Mouse (Mus musculus) intestine, embryonic 14.5 days (tissue): ENCODE measurements around the gene Gm21992. TPM values are rescaled to one million over a fixed set of nuclear protein-coding genes. Genes with fewer than 3 reads are reported as not detected.

ENCODE experiments used
- ATAC-seq: fragments of 200-750 bp; cut with Nextera tagmentation; replicated peaks from 2 replicates; pipeline ENCODE4 v1.8.0; 2017; ENCODE audit warnings: low read depth, moderate number of reproducible peaks, moderate TSS enrichment, moderate library complexity; ENCODE audit not compliant: low FRiP score, low TSS enrichment
- DNase-seq: peaks from one replicate; pipeline ENCODE4 v3.0.0-alpha.2; 2018; ENCODE audit warnings: low spot score
- H3K27ac ChIP-seq: fragments of 300-500 bp; sonication (generic); 2 replicates; pipeline ENCODE4 v1.5.1; 2014; ENCODE audit warnings: low read depth, mild to moderate bottlenecking, control low read depth
- H3K27me3 ChIP-seq: fragments of 300-500 bp; sonication (generic); replicated peaks from 2 replicates; pipeline ENCODE4 v1.6.1; 2014; ENCODE audit warnings: low read length, control low read depth; ENCODE audit not compliant: control insufficient read depth, insufficient read depth
- H3K36me3 ChIP-seq: fragments of 300-500 bp; sonication (generic); 2 replicates; pipeline ENCODE4 v1.6.1; 2014; ENCODE audit warnings: low read length, control low read depth; ENCODE audit not compliant: control insufficient read depth, insufficient read depth
- H3K4me1 ChIP-seq: fragments of 300-500 bp; sonication (generic); replicated peaks from 2 replicates; pipeline ENCODE4 v1.6.1; 2014; ENCODE audit warnings: low read length, control low read depth, mixed read lengths; ENCODE audit not compliant: control insufficient read depth, insufficient read depth
- H3K4me2 ChIP-seq: fragments of 300-500 bp; sonication (generic); 2 replicates; pipeline ENCODE4 v1.6.1; 2014; ENCODE audit warnings: low read length
- H3K4me3 ChIP-seq: fragments of 300-500 bp; sonication (generic); 2 replicates; pipeline ENCODE4 v1.5.1; 2014; ENCODE audit warnings: low read depth, low read length, control low read depth, mixed read lengths
- H3K9ac ChIP-seq: fragments of 300-500 bp; sonication (generic); 2 replicates; pipeline ENCODE4 v1.6.1; 2014; ENCODE audit warnings: mild to moderate bottlenecking, low read length
- H3K9me3 ChIP-seq: fragments of 300-500 bp; sonication (generic); 2 replicates; pipeline ENCODE4 v1.6.1; 2016; ENCODE audit warnings: low read length, control low read depth; ENCODE audit not compliant: control insufficient read depth
- WGBS: fragments of 180-500 bp; shearing (Covaris S2); extraction: QIAGEN DNeasy Blood & Tissue Kit; methylation state at CpG from one replicate; pipeline ENCODE4 v1.1.7; 2014; 5-methylcytosine and 5-hydroxymethylcytosine counted together
- polyA plus RNA-seq: library from polyadenylated mRNA; unstranded; fragments of >200 nt; fragmentation: Nextera tagmentation; extraction: Ambion mirVana; gene quantifications from 2 replicates; pipeline ENCODE4 v1.2.1, GENCODE M21; 2014

The Gm21992 gene
- polyA plus RNA-seq, 1 experiment from 2014 or later: 25.7 TPM

GRCm38 (mm10) chr19:4803283-4803682 is 8.1 kb downstream of the Gm21992 start:
- Histone ChIP-seq H3K9me3 (no peaks in the 10 kb centered on the region), H3K4me2 (no peak overlapping the region), H3K27me3 (no peaks in the 10 kb centered on the region), H3K4me1 (peaks cover under 1% of the 10 kb centered on the region; the same call in 1 of the 2 replicates), H3K4me3 (no peak overlapping the region), H3K27ac (no peak overlapping the region), H3K36me3 (peaks cover 55% of the 10 kb centered on the region), H3K9ac (no peak overlapping the region)
- 83% methylated on average over 8 of the region's 10 CpGs for WGBS
- ATAC-seq (no peak), DNase-seq (no peak)

GRCm38 (mm10) chr19:4802691-4803091 is 8.7 kb downstream of the Gm21992 start:
- 96% methylated on average over 7 of the region's 7 CpGs for WGBS
- ATAC-seq: no peak

GRCm38 (mm10) chr19:4799083-4799482 is 12.3 kb downstream of the Gm21992 start:
- Histone ChIP-seq H3K27me3 (no peaks in the 10 kb centered on the region), H3K9me3 (no peaks in the 10 kb centered on the region), H3K4me3 (no peak overlapping the region), H3K9ac (no peak overlapping the region), H3K4me2 (no peak overlapping the region), H3K4me1 (0 out of 2 replicates have a peak, but pooled peaks cover 5% of the 10 kb centered on the region), H3K36me3 (peaks cover 68% of the 10 kb centered on the region), H3K27ac (no peak overlapping the region)
- WGBS: 91% methylated on average over 5 of the region's 5 CpGs
- DNase-seq: no peak
- ATAC-seq: no peak

More at GRCm38 (mm10) chr19:4802691-4803091, 8.7 kb downstream of the Gm21992 start:
- H3K27me3 ChIP-seq: no peaks in the 10 kb centered on the region
- no peak overlapping the region for H3K27ac ChIP-seq
- H3K36me3 ChIP-seq: peaks cover 60% of the 10 kb centered on the region
- H3K9ac ChIP-seq: no peak overlapping the region
- no peaks in the 10 kb centered on the region for H3K9me3 ChIP-seq
- H3K4me1 ChIP-seq: no peaks in the 10 kb centered on the region
- H3K4me3 ChIP-seq: no peak overlapping the region
- no peak overlapping the region for H3K4me2 ChIP-seq
- no peak for DNase-seq

GRCm38 (mm10) chr19:4797846-4798245 is 13.6 kb downstream of the Gm21992 start:
- Histone ChIP-seq H3K9me3 (no peaks in the 10 kb centered on the region), H3K9ac (no peak overlapping the region), H3K4me2 (no peak overlapping the region), H3K36me3 (peaks cover 58% of the 10 kb centered on the region), H3K27ac (no peak overlapping the region), H3K27me3 (no peaks in the 10 kb centered on the region), H3K4me3 (no peak overlapping the region), H3K4me1 (0 out of 2 replicates have a peak, but pooled peaks cover 5% of the 10 kb centered on the region)
- DNase-seq (no peak), ATAC-seq (no peak)
- 97% methylated on average over 2 of the region's 2 CpGs for WGBS

- DNase-seq (no peak), ATAC-seq (no peak)
- no peak overlapping the region for H3K9ac ChIP-seq
- WGBS: 71% methylated on average over 1 of the region's 1 CpGs
- H3K4me3 ChIP-seq: no peak overlapping the region
- H3K27ac ChIP-seq: no peak overlapping the region
- no peaks in the 10 kb centered on the region for H3K27me3 ChIP-seq
- peaks cover 15% of the 10 kb centered on the region for H3K4me1 ChIP-seq
- H3K4me2 ChIP-seq: no peak overlapping the region
- no peaks in the 10 kb centered on the region for H3K9me3 ChIP-seq
- H3K36me3 ChIP-seq: peaks cover 52% of the 10 kb centered on the region
These were observed 15.5 kb downstream of the Gm21992 start for GRCm38 (mm10) chr19:4795929-4796328.

GRCm38 (mm10) chr19:4793831-4794422 is 17.5 kb downstream of the Gm21992 start, which contains the start of gene Rbm4:
Gene Rbm4, minus strand, starts transcription at chr19:4793901.
- peaks cover 47% of the 10 kb centered on the region for H3K36me3 ChIP-seq
- no peaks in the 10 kb centered on the region for H3K27me3 ChIP-seq
- H3K4me2 ChIP-seq: peak within 1 kb of the TSS; percentile 93
- ATAC-seq: peak; percentile 97
- peak within 1 kb of the TSS; percentile 86 for H3K27ac ChIP-seq
- H3K4me1 ChIP-seq: peaks cover 18% of the 10 kb centered on the region
- H3K9ac ChIP-seq: peak within 1 kb of the TSS; percentile 86
- WGBS: under 1% methylated on average over 31 of the region's 31 CpGs
- peak within 1 kb of the TSS; percentile 95 for H3K4me3 ChIP-seq
- H3K9me3 ChIP-seq: no peaks in the 10 kb centered on the region
- DNase-seq: peak; percentile 97

GRCm38 (mm10) chr19:4793281-4793830 is 18.1 kb downstream of the Gm21992 start:
- under 1% methylated on average over 16 of the region's 16 CpGs for WGBS
- Histone ChIP-seq H3K9me3 (no peaks in the 10 kb centered on the region), H3K4me1 (peaks cover 18% of the 10 kb centered on the region), H3K27me3 (no peaks in the 10 kb centered on the region), H3K36me3 (peaks cover 46% of the 10 kb centered on the region), H3K4me2 (peak overlapping the region; percentile 93), H3K9ac (peak overlapping the region; percentile 86), H3K4me3 (peak overlapping the region; percentile 95), H3K27ac (peak overlapping the region; percentile 86)
- DNase-seq (no peak), ATAC-seq (peak; percentile 61)

GRCm38 (mm10) chr19:4786313-4786712 is 25.1 kb downstream of the Gm21992 start:
- H3K9me3 ChIP-seq: no peaks in the 10 kb centered on the region
- no peaks in the 10 kb centered on the region for H3K27me3 ChIP-seq
- H3K9ac ChIP-seq: no peak overlapping the region
- H3K36me3 ChIP-seq: peaks cover 94% of the 10 kb centered on the region
- no peak for ATAC-seq
- peaks cover 6% of the 10 kb centered on the region; the same call in 1 of the 2 replicates for H3K4me1 ChIP-seq
- DNase-seq: no peak
- no peak overlapping the region for H3K4me3 ChIP-seq
- no peak overlapping the region for H3K4me2 ChIP-seq
- no peak overlapping the region for H3K27ac ChIP-seq
- WGBS: 92% methylated on average over 2 of the region's 2 CpGs

GRCm38 (mm10) chr19:4785206-4785605 is 26.2 kb downstream of the Gm21992 start:
- Histone ChIP-seq H3K27me3 (no peaks in the 10 kb centered on the region), H3K4me2 (no peak overlapping the region), H3K9ac (no peak overlapping the region), H3K27ac (no peak overlapping the region), H3K4me1 (0 out of 2 replicates have a peak, but pooled peaks cover under 1% of the 10 kb centered on the region), H3K9me3 (no peaks in the 10 kb centered on the region), H3K36me3 (peaks cover 94% of the 10 kb centered on the region), H3K4me3 (no peak overlapping the region)
- ATAC-seq (no peak), DNase-seq (no peak)
- WGBS: 90% methylated on average over 7 of the region's 7 CpGs
